Mouse (Mus musculus): ENCODE results near the gene Cldn24.

GRCm38 (mm10) chr8:47791986-47792385, 30.0 kb upstream of the Cldn24 start:
- no peak for TF ChIP-seq CTCF (IDR thresholded peaks at IDR 0.05; ENCODE audit: borderline replicate concordance, extremely low read depth, insufficient read depth, insufficient read length)
- no peak for TF ChIP-seq POLR2A (IDR thresholded peaks at IDR 0.05; ENCODE audit: borderline replicate concordance, extremely low read depth, insufficient read depth, insufficient read length, poor library complexity, severe bottlenecking)

Data from brain, embryonic 14.5 days (tissue).